Mouse (Mus musculus) forebrain, embryonic 12.5 days (tissue): ENCODE data around the gene Tspan33. TPM values are rescaled to one million over a fixed set of nuclear protein-coding genes. Genes with fewer than 3 reads are reported as not detected.

Experiments used
- ATAC-seq: fragments of 200-750 bp; cut with Nextera tagmentation; 2 replicates; pipeline ENCODE4 v1.8.0; 2017; ENCODE audit warnings: moderate TSS enrichment; ENCODE audit not compliant: low FRiP score
- H3K27ac ChIP-seq: fragments of 300-500 bp; sonication (generic); 2 replicates; pipeline ENCODE4 v1.5.1; 2016; ENCODE audit warnings: mild to moderate bottlenecking
- H3K27me3 ChIP-seq: fragments of 300-500 bp; sonication (generic); 2 replicates; pipeline ENCODE4 v1.6.1; 2016; ENCODE audit warnings: mild to moderate bottlenecking
- H3K36me3 ChIP-seq: fragments of 300-500 bp; sonication (generic); replicated peaks from 2 replicates; pipeline ENCODE4 v1.6.1; 2016; ENCODE audit warnings: mild to moderate bottlenecking
- H3K4me1 ChIP-seq: fragments of 300-500 bp; sonication (generic); 2 replicates; pipeline ENCODE4 v1.6.1; 2016
- H3K4me2 ChIP-seq: fragments of 300-500 bp; sonication (generic); 2 replicates; pipeline ENCODE4 v1.6.1; 2016; ENCODE audit warnings: mild to moderate bottlenecking, moderate library complexity
- H3K4me3 ChIP-seq: fragments of 300-500 bp; sonication (generic); replicated peaks from 2 replicates; pipeline ENCODE4 v1.5.1; 2016; ENCODE audit warnings: mild to moderate bottlenecking
- H3K9ac ChIP-seq: fragments of 300-500 bp; sonication (generic); 2 replicates; pipeline ENCODE4 v1.6.1; 2016; ENCODE audit warnings: mild to moderate bottlenecking
- H3K9me3 ChIP-seq: fragments of 300-500 bp; sonication (generic); 2 replicates; pipeline ENCODE4 v1.6.1; 2016
- WGBS: fragments of 180-500 bp; shearing (Covaris S2); methylation state at CpG from one replicate; pipeline ENCODE4 v1.1.7; 2016; 5-methylcytosine and 5-hydroxymethylcytosine counted together
- polyA plus RNA-seq: library from polyadenylated mRNA; unstranded; fragments of >200 nt; fragmentation: Nextera tagmentation; extraction: Ambion mirVana; gene quantifications from 2 replicates; pipeline ENCODE4 v1.2.1, GENCODE M21; 2016

Gene Tspan33
- polyA plus RNA-seq, 1 experiment from 2014 or later: 9.2 TPM

DNA sequence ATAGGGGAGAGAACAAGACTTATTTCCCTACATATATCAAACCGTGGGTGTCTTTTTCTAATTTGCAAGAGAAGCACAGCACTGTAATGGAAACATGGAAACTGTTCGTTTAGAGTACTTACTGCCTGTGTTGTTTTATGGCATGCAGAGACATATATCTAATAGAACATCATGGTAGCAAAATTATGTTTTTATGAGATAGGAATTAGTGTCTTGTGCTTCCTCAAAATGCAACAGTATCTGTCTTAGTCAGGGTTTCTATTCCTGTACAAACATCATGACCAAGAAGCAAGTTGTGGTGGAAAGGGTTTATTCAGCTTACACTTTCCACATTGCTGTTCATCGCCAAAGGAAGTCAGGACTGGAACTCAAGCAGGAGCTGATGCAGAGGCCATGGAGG, 8.1 kb downstream of the Tspan33 start:
- ATAC-seq: no peak
- Histone ChIP-seq H3K4me3 (no peak overlapping the region), H3K27me3 (no peaks in the 10 kb centered on the region), H3K4me2 (no peak overlapping the region), H3K27ac (no peak overlapping the region), H3K4me1 (peaks cover 7% of the 10 kb centered on the region), H3K36me3 (no peaks in the 10 kb centered on the region), H3K9ac (no peak overlapping the region), H3K9me3 (no peaks in the 10 kb centered on the region)
- WGBS: 83% methylated on average over 3 of the region's 3 CpGs

DNA sequence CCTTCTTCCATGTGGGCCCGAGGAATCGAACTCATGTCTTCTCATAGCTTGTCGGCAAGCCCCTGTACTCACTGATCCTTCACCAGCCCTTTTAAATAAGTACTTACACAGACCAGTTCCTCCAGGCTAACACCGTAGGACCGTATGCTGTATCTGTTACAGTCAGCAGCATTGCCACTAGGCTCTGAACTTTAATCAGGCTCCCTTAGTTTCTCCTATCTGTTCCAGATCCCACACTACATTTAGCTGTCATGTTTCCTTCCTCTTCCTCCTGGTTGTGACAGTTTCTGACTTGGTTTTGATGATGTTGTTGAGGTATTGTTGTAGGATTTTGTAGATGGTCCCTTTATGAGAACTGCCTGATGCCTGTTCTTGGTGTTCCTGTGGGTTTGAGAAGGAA, 10.1 kb downstream of the Tspan33 start:
- Histone ChIP-seq H3K27ac (no peak overlapping the region), H3K27me3 (no peaks in the 10 kb centered on the region), H3K9ac (no peak overlapping the region), H3K36me3 (no peaks in the 10 kb centered on the region), H3K4me2 (no peak overlapping the region), H3K9me3 (no peaks in the 10 kb centered on the region), H3K4me3 (no peak overlapping the region), H3K4me1 (peaks cover 23% of the 10 kb centered on the region)
- 91% methylated on average over 5 of the region's 5 CpGs for WGBS
- ATAC-seq: no peak

- H3K4me1 ChIP-seq: peaks cover 34% of the 10 kb centered on the region
- H3K27me3 ChIP-seq: no peaks in the 10 kb centered on the region
- H3K4me2 ChIP-seq: peak overlapping the region; percentile 8; the same call in 1 of the 2 replicates
- ATAC-seq: peak; percentile 82
- no peaks in the 10 kb centered on the region for H3K36me3 ChIP-seq
- H3K9me3 ChIP-seq: no peaks in the 10 kb centered on the region
- H3K27ac ChIP-seq: peak overlapping the region; percentile 54
- 9% methylated on average over 2 of the region's 2 CpGs for WGBS
- H3K4me3 ChIP-seq: no peak overlapping the region
- peak overlapping the region; percentile 33; the same call in 1 of the 2 replicates for H3K9ac ChIP-seq
Observed at GRCm38 (mm10) chr6:29707902-29708301, 13.9 kb downstream of the Tspan33 start.

- Histone ChIP-seq H3K4me1 (peaks cover 34% of the 10 kb centered on the region), H3K9me3 (no peaks in the 10 kb centered on the region), H3K4me3 (no peak overlapping the region), H3K36me3 (no peaks in the 10 kb centered on the region), H3K27ac (no peak overlapping the region), H3K4me2 (no peak overlapping the region), H3K9ac (no peak overlapping the region), H3K27me3 (no peaks in the 10 kb centered on the region)
- ATAC-seq: no peak
- WGBS: 56% methylated on average over 3 of the region's 3 CpGs
Observed at GRCm38 (mm10) chr6:29711318-29711717, 17.3 kb downstream of the Tspan33 start.

- no peak overlapping the region for H3K9ac ChIP-seq
- H3K4me3 ChIP-seq: no peak overlapping the region
- H3K27me3 ChIP-seq: no peaks in the 10 kb centered on the region
- no peaks in the 10 kb centered on the region for H3K36me3 ChIP-seq
- no peak; the same call in 1 of the 2 replicates for ATAC-seq
- 43% methylated on average over 3 of the region's 3 CpGs for WGBS
- H3K4me2 ChIP-seq: no peak overlapping the region
- no peaks in the 10 kb centered on the region for H3K9me3 ChIP-seq
- peaks cover 27% of the 10 kb centered on the region for H3K4me1 ChIP-seq
- no peak overlapping the region for H3K27ac ChIP-seq
Observed at GRCm38 (mm10) chr6:29712011-29712584, 18.1 kb downstream of the Tspan33 start.

GRCm38 (mm10) chr6:29716624-29717365, 22.8 kb downstream of the Tspan33 start:
- 86% methylated on average over 10 of the region's 10 CpGs for WGBS
- H3K4me1 ChIP-seq: peaks cover 28% of the 10 kb centered on the region
- no peaks in the 10 kb centered on the region for H3K36me3 ChIP-seq
- no peak overlapping the region for H3K9ac ChIP-seq
- H3K27me3 ChIP-seq: peaks cover 9% of the 10 kb centered on the region; the same call in 1 of the 2 replicates
- no peak for ATAC-seq
- H3K9me3 ChIP-seq: no peaks in the 10 kb centered on the region
- no peak overlapping the region for H3K4me3 ChIP-seq
- no peak overlapping the region for H3K4me2 ChIP-seq
- no peak overlapping the region for H3K27ac ChIP-seq

DNA sequence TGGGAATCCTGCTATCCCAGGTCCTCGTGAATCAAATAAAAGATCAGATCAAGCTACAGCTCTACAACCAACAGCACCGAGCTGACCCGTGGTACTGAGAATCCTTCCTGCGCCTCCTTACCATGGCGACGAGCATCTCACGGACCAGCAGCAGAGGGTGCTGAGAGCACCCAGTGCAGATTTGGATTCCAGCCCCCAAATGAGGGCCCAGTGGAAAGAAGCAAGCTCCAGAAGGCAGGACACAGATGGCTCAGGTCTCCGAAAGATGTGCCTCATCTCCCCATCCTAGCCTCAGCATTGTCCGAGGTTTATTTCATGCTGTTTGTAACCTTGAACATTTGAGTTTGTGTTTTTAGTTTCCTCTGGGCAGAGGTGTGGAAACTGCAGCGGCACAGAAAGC, 23.5 kb downstream of the Tspan33 start:
- Histone ChIP-seq H3K27ac (0 out of 2 replicates have a peak overlapping the region, but pooled peaks have one; percentile 31), H3K4me3 (no peak overlapping the region), H3K9me3 (no peaks in the 10 kb centered on the region), H3K4me1 (peaks cover 28% of the 10 kb centered on the region), H3K4me2 (no peak overlapping the region), H3K36me3 (no peaks in the 10 kb centered on the region), H3K27me3 (peaks cover 17% of the 10 kb centered on the region), H3K9ac (no peak overlapping the region)
- WGBS: 57% methylated on average over 10 of the region's 10 CpGs
- no peak for ATAC-seq

DNA sequence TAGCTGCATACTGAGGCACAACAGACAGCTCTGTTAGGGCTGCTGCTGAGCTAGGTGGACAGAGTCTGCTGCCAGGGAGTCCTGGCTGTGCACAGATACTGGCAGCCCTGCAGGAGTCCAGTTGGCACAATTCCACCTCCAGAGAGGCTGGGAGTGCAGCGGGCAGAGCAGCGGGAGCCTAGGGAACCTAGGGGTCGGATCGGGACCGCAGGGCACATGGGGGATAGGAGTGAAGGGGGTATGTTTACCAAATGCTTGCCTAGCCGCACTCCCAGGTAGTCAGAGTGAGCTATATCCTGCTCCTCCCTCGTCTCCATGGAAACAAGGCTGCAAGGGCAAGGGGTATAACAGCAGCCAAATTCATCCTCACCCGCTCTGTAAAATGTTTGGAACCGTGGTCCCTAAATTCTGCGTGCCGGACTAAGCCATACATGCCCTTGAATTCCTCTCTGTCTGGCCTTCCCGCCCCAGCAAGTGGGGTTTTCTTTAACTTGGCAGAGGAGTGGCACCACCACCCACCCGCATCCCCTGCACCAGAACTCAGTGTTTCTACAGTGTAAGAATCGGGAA, 24.0 kb downstream of the Tspan33 start:
- 21% methylated on average over 14 of the region's 14 CpGs for WGBS
- Histone ChIP-seq H3K27me3 (peaks cover 21% of the 10 kb centered on the region), H3K4me3 (no peak overlapping the region), H3K4me1 (peaks cover 28% of the 10 kb centered on the region), H3K27ac (0 out of 2 replicates have a peak overlapping the region, but pooled peaks have one; percentile 31), H3K9ac (no peak overlapping the region), H3K36me3 (no peaks in the 10 kb centered on the region), H3K9me3 (no peaks in the 10 kb centered on the region), H3K4me2 (peak overlapping the region; percentile 56)
- peak; percentile 27; the same call in 1 of the 2 replicates for ATAC-seq

- Histone ChIP-seq H3K4me3 (peak overlapping the region; percentile 35), H3K9ac (peak overlapping the region; percentile 48; the same call in 1 of the 2 replicates), H3K27ac (no peak overlapping the region), H3K4me1 (peaks cover 28% of the 10 kb centered on the region), H3K36me3 (no peaks in the 10 kb centered on the region), H3K4me2 (peak overlapping the region; percentile 56), H3K9me3 (no peaks in the 10 kb centered on the region), H3K27me3 (peaks cover 21% of the 10 kb centered on the region)
- ATAC-seq: peak; percentile 74
- under 1% methylated on average over 15 of the region's 15 CpGs for WGBS
Observed at GRCm38 (mm10) chr6:29718894-29719329, 24.9 kb downstream of the Tspan33 start.

- Histone ChIP-seq H3K4me1 (peaks cover 28% of the 10 kb centered on the region), H3K9me3 (no peaks in the 10 kb centered on the region), H3K4me3 (no peak overlapping the region), H3K36me3 (no peaks in the 10 kb centered on the region), H3K27ac (no peak overlapping the region), H3K27me3 (peaks cover 21% of the 10 kb centered on the region), H3K9ac (no peak overlapping the region), H3K4me2 (no peak overlapping the region)
- ATAC-seq: no peak
- 72% methylated on average over 2 of the region's 2 CpGs for WGBS
Observed at GRCm38 (mm10) chr6:29721890-29722289, 27.9 kb downstream of the Tspan33 start.

- Histone ChIP-seq H3K36me3 (no peaks in the 10 kb centered on the region), H3K9me3 (no peaks in the 10 kb centered on the region), H3K4me2 (no peak overlapping the region), H3K27me3 (peaks cover 13% of the 10 kb centered on the region), H3K4me1 (no peaks in the 10 kb centered on the region), H3K9ac (no peak overlapping the region), H3K4me3 (no peak overlapping the region), H3K27ac (no peak overlapping the region)
- WGBS: 83% methylated on average over 1 of the region's 1 CpGs
- ATAC-seq: no peak
Observed at GRCm38 (mm10) chr6:29726576-29727200, 32.7 kb downstream of the Tspan33 start.

DNA sequence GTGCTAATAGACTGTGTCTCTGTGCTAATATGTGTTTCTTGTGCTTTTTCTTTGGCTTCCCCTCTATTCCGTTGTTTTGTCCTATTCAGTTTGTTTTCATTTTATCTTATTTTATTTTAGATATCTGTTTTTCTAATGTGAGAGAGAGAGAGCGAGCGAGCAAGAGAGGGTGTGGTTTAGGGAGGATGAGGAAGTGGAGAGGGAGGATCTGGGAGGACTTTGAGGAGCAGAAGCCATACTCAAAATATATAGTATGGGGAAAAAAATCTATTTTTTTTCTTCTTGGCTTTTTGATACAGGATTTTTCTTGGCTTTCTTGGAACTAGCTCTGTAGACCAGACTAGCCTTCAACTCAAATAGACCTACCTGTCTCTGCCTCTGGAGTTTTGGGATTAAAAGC, 34.0 kb downstream of the Tspan33 start:
- H3K4me1 ChIP-seq: no peaks in the 10 kb centered on the region
- H3K9me3 ChIP-seq: no peaks in the 10 kb centered on the region
- no peak for ATAC-seq
- H3K27me3 ChIP-seq: no peaks in the 10 kb centered on the region
- no peak overlapping the region for H3K4me3 ChIP-seq
- no peak overlapping the region for H3K9ac ChIP-seq
- H3K4me2 ChIP-seq: no peak overlapping the region
- H3K27ac ChIP-seq: no peak overlapping the region
- no peaks in the 10 kb centered on the region for H3K36me3 ChIP-seq
- WGBS: 84% methylated on average over 3 of the region's 3 CpGs
